Mouse (Mus musculus) embryo, embryonic 10 days (tissue): Measurements from ENCODE around the gene Olfr447.
A peak's percentile ranks its signal among the peaks of the same experiment; 100 is the strongest.

Source experiments
- DNase-seq: peaks from one replicate; pipeline ENCODE4 v3.0.0-alpha.2; 2015; ENCODE audit warnings: low spot score

Olfr447 gene

GRCm38 (mm10) chr6:42908578-42908977, at the start of gene Olfr447:
Olfr447 (plus strand) TSS chr6:42908878.
- no peak for DNase-seq

GRCm38 (mm10) chr6:42860222-42860819, 48.4 kb upstream of the Olfr447 start:
- peak; percentile 75 for DNase-seq

- DNase-seq = no peak
These were observed 39.0 kb upstream of the Olfr447 start for GRCm38 (mm10) chr6:42869695-42870094.

GRCm38 (mm10) chr6:42876323-42876722, 32.4 kb upstream of the Olfr447 start:
- DNase-seq = no peak

- DNase-seq = no peak
These were observed 18.5 kb upstream of the Olfr447 start, which contains the start of gene Olfr448 for GRCm38 (mm10) chr6:42890141-42890540. Olfr448 (plus strand) TSS chr6:42890441.

- DNase-seq = no peak
These were observed 8.3 kb upstream of the Olfr447 start for GRCm38 (mm10) chr6:42900345-42900744.

- DNase-seq = no peak
These were observed 12.4 kb downstream of the Olfr447 start, which contains the start of gene Olfr446 for GRCm38 (mm10) chr6:42921077-42921476. Olfr446 (plus strand) TSS chr6:42921377.

- DNase-seq = no peak
These were observed 40.1 kb downstream of the Olfr447 start, which contains the start of gene Olfr444 for GRCm38 (mm10) chr6:42948767-42949166. Olfr444 (plus strand) TSS chr6:42949067.
